Mouse (Mus musculus) kidney, adult 8-10 months (tissue): Measurements from ENCODE around the gene Hnf4a.

Source experiments
- DNase-seq, 2 experiments: peaks; one replicate each; pipeline ENCODE4 v3.0.0; 2022

Gene Hnf4a

GRCm38 (mm10) chr2:163491351-163491750, 15.3 kb upstream of the Hnf4a start:
- no peak for DNase-seq

- DNase-seq, result no peak
These were observed 14.6 kb upstream of the Hnf4a start, which contains the start of gene R3hdml for GRCm38 (mm10) chr2:163492018-163492417. Gene R3hdml (plus strand): TSS chr2:163492318.

GRCm38 (mm10) chr2:163493031-163493430, 13.6 kb upstream of the Hnf4a start:
- DNase-seq, result no peak

GRCm38 (mm10) chr2:163493976-163494375, 12.6 kb upstream of the Hnf4a start:
- no peak for DNase-seq

- DNase-seq, result no peak
These were observed 12.2 kb upstream of the Hnf4a start for GRCm38 (mm10) chr2:163494456-163494855.

- peak in 1 of 2 experiments; percentile 14 for DNase-seq
These were observed 4.4 kb upstream of the Hnf4a start for GRCm38 (mm10) chr2:163502219-163502618.

- no peak for DNase-seq
These were observed 3.4 kb upstream of the Hnf4a start for GRCm38 (mm10) chr2:163503191-163503590.

GRCm38 (mm10) chr2:163525761-163526243, 19.2 kb downstream of the Hnf4a start:
- DNase-seq, result no peak

GRCm38 (mm10) chr2:163527497-163527896, 20.9 kb downstream of the Hnf4a start:
- no peak for DNase-seq

GRCm38 (mm10) chr2:163530418-163530817, 23.8 kb downstream of the Hnf4a start:
- DNase-seq, result no peak

GRCm38 (mm10) chr2:163531917-163532316, 25.3 kb downstream of the Hnf4a start:
- peak; percentile 69 to 86 for DNase-seq

GRCm38 (mm10) chr2:163533226-163533625, 26.6 kb downstream of the Hnf4a start:
- DNase-seq, result no peak

GRCm38 (mm10) chr2:163534958-163535524, 28.4 kb downstream of the Hnf4a start:
- DNase-seq, result peak; percentile 93 to 94

- peak; percentile 58 to 62 for DNase-seq
These were observed 30.8 kb downstream of the Hnf4a start for GRCm38 (mm10) chr2:163537443-163537842.

- DNase-seq, result peak in 1 of 2 experiments; percentile 27
These were observed 31.8 kb downstream of the Hnf4a start for GRCm38 (mm10) chr2:163538410-163538809.

GRCm38 (mm10) chr2:163539321-163540040, 32.9 kb downstream of the Hnf4a start:
- DNase-seq, result peak in 1 of 2 experiments; percentile 45

- DNase-seq, result peak; percentile 87 to 94
These were observed 33.9 kb downstream of the Hnf4a start for GRCm38 (mm10) chr2:163540231-163541117.

- peak; percentile 85 to 88 for DNase-seq
These were observed 35.1 kb downstream of the Hnf4a start for GRCm38 (mm10) chr2:163541568-163542182.

- DNase-seq, result peak in 1 of 2 experiments; percentile 23
These were observed 36.1 kb downstream of the Hnf4a start for GRCm38 (mm10) chr2:163542674-163543073.

- peak; percentile 88 to 89 for DNase-seq
These were observed 40.2 kb downstream of the Hnf4a start for GRCm38 (mm10) chr2:163546623-163547318.

- DNase-seq, result peak in 1 of 2 experiments; percentile 43
These were observed 42.2 kb downstream of the Hnf4a start for GRCm38 (mm10) chr2:163548822-163549221.

GRCm38 (mm10) chr2:163549786-163550185, 43.2 kb downstream of the Hnf4a start:
- DNase-seq, result peak; percentile 87 to 89
